Mouse (Mus musculus): ENCODE data around the gene Leng8. TPM values are rescaled to one million over a fixed set of nuclear protein-coding genes. Genes with fewer than 3 reads are reported as not detected.
A peak's percentile ranks its signal among the peaks of the same experiment; 100 is the strongest.

The Leng8 gene
- total RNA-seq, 2 experiments from 2014 or later: 209 to 212 TPM

DNA sequence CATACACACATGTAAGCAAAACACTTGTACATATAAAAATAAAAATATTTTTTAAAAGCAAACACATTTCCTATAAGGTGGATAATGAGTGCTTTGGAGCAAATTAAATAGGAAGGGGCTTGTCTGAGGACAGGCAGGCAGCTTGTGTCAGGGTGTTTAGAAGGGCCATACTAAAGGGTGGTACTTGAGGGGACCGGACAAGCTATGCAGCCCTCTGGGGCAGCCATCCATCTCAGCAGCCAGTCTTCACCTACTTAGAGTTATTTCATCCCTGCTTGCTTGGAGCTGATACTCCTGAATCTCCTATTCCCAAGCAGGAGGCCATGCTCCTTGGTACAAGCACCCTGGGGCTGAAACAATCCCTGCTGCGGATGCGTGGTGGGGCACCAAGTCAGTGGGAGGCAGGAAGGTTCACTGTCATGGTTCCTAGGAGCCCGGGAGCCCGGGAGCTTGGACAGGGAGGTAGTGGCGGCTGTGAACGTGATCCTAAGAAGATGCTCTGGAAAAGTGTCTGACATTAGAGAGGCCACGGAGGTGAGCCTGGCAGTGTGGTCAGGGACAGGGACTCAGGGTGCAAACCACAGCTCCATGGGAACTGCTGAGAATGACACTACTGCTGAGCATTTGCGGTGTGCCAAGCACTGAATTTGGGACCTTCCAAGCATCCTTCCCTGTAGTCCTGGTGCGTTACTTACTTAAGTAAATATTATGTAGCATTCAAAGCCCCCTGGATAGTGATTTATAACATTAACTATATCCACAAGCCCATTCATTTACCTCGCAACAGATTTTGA lies 9.7 kb upstream of the Leng8 start:
- DNase-seq (ENCODE audit: low spot score in 2 of 2): no peak

DNA sequence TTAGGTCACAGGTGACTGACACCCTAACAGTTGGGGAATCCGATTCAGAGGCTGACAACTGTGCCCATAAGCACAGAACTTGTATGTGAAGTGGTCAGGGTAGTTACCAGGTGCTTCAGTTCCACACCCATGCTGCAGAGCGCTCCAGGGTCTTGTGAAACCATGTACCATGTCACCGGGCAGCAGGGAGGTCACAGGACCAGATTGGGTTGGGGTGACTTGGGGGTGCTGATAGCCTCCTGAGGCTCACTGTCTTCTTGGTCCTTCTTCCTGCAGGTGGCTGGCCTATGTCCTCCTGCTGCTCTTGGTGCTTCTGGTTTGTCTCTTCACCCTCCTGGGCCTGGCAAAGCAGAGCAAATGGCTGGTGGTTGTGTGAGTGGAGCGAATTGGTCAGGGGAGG lies 8.9 kb upstream of the Leng8 start:
- no peak for DNase-seq (ENCODE audit: low spot score in 2 of 2)

- DNase-seq (ENCODE audit: low spot score in 2 of 2): no peak
Observed at GRCm38 (mm10) chr7:4128860-4129259, 8.0 kb upstream of the Leng8 start.

DNA sequence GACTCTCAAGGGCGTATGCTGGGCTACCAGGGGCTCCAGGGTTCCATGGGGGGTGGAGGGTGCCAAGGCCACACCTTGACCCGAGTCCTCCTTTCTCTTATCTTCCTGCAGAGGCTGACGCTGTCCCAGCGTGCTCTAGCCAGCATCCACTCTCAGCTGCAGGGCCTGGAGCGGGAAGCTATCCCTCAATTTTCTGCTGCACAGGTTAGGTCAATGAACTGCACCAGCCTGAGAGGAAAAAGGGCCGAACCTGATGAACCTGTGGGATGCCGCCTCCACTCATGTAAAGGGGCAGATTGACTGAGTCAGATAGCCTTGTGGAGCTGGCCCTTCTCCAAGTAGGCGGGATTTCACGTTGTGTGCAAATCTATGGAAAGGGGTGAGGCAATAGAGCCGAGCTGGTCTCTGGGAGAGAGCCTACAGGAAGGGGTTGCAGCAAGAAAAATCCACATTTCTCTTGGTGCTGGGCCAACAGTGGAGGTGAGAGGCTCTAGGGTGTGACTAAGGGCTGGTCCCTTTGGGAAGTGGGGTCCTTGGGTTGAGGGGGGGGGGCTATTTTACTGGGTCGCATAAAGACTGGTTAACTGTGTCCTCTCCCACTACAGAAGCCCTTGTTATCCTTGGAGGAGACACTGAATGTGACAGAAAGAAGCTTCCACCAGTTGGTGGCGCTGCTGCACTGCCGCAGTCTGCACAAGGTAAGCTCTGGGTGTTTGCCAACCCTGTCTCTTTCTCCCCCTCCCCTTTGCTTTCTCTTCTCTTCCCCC lies 6.0 kb upstream of the Leng8 start:
- DNase-seq (ENCODE audit: low spot score in 2 of 2): peak in 1 of 2 experiments; percentile 72

DNA sequence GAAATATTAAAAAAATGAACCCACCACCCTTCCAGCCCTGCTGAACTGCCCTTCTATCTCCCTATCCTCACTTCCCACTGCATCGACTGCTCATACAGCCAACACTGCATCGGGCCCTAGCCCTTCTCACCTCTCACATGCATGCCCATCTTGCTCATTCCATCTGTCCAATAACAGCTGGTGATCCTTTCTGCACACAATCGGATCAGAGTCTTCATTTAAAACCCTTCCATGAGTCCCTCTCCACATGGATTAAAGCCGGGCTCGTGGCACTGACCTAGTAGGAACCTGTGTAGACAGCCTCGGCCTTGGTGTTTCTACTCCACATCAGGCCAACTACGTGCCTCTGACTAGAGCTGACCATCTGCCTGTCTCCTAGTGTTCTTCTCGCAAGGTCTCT lies 4.9 kb upstream of the Leng8 start:
- no peak for DNase-seq (ENCODE audit: low spot score in 2 of 2)

DNA sequence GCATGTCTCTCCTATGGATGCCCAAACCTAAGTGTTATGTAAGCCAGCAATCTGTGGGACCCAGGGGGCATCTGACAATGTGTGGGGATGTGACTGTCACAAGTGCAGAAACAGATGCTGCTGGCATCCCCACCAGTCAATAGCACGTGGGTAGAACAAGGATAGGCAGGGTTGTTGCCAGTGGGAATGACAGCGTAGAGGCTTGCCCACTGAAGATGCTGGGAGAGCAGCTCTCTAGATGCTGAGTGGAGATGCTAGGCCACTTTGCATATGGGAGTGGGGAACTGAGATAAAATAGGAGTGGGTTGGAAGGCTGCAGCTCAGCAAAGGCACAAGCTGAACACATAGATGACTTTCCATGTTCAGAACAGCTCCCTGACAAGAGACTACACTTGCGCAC lies 4.3 kb upstream of the Leng8 start:
- no peak for DNase-seq (ENCODE audit: low spot score in 2 of 2)

GRCm38 (mm10) chr7:4132998-4133397 lies 3.8 kb upstream of the Leng8 start:
- no peak for DNase-seq (ENCODE audit: low spot score in 2 of 2)

GRCm38 (mm10) chr7:4134911-4135310 lies 1.9 kb upstream of the Leng8 start:
- no peak for DNase-seq (ENCODE audit: low spot score in 2 of 2)

DNA sequence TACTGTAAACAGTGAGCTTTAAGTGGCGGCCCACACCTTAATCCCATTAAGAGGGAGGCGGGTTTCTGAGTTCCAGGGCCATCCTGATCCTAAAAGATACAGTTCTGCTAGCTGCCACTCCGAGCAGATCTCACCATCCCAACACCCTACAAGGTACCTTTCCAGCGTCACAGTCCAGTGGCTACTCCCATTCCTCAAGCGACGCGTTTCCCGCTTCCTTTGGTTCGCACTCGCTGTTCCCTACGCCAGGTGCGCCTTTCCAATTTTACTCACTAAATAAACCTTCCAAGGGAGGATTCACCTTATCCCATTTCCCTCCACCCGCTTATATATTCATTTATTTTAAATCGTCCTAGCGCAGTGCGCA lies 452 bp upstream of the Leng8 start:
- DNase-seq (ENCODE audit: low spot score in 2 of 2): no peak

DNA sequence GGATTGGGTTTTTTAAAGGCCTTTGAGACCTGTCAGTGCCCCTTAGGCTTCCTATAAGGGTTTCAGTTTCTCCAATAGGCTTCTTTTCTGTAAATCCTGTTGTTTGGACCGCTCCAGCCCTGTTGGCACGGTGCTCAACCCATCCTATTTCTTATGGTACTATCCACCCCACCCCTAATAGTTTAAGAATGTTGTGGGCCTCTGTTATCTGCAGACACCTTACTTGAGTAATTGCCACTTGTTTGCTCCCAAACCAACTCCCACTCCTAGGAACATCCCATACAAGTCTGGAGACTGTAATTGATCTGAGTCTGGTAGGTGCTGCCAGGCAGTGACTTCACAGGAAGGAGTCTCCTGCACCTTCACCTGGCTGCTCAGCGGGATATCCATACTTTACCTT lies 907 bp downstream of the Leng8 start:
- DNase-seq (ENCODE audit: low spot score in 2 of 2): no peak

- no peak for DNase-seq (ENCODE audit: low spot score in 2 of 2)
Observed at GRCm38 (mm10) chr7:4138181-4138580, 1.3 kb downstream of the Leng8 start.

DNA sequence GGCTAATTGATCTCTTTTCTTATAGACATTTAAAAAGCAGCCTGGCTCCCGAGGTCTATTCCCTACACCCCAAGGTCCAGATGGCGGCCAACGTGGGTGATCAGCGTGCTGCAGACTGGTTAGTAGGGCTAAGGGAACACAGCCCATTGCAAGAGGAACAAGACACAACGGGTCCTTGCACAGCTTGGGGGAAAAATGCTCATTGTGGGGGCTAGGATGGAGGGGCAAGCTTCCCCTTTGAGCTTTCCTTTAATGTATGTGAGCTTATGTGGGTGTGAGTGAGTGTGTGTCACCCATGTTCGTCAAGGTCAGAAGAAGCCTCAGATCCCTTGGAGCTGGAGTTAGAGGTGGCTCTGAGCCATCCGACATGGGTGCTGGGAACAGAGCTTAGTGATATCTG lies 1.8 kb downstream of the Leng8 start:
- no peak for DNase-seq (ENCODE audit: low spot score in 2 of 2)

GRCm38 (mm10) chr7:4139391-4139790 lies 2.6 kb downstream of the Leng8 start:
- no peak for DNase-seq (ENCODE audit: low spot score in 2 of 2)

DNA sequence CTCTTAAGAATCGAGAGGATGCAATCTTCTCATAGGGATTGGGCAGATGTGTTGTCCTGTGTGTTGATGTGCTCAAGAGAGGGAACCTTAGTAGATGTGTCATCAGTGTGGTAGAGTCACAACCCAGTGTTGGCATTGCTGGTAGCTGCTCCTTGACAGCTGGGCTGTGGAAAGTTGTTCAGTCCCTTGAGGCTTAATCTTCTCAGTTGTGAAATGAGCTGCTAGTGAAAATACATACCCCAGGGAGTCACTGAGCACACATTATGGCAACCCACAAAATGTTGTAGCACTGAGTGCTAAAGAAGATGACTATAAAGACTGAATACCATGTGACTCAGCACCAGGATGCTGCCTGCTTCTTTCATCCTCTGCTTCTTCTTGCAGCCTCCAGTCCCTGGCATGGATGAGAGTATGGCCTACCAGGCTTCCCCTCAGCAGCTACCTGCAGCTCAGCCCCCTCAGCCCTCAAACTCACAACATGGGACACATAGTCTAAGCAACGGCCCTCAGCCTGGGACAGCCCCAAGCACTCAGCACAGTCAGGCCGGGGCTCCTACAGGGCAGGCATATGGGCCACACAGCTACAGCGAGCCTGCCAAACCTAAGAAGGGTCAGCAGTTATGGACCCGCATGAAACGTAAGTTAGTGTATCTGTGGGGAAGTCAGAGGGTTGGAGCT lies 4.9 kb downstream of the Leng8 start:
- DNase-seq (ENCODE audit: low spot score in 2 of 2): no peak

DNA sequence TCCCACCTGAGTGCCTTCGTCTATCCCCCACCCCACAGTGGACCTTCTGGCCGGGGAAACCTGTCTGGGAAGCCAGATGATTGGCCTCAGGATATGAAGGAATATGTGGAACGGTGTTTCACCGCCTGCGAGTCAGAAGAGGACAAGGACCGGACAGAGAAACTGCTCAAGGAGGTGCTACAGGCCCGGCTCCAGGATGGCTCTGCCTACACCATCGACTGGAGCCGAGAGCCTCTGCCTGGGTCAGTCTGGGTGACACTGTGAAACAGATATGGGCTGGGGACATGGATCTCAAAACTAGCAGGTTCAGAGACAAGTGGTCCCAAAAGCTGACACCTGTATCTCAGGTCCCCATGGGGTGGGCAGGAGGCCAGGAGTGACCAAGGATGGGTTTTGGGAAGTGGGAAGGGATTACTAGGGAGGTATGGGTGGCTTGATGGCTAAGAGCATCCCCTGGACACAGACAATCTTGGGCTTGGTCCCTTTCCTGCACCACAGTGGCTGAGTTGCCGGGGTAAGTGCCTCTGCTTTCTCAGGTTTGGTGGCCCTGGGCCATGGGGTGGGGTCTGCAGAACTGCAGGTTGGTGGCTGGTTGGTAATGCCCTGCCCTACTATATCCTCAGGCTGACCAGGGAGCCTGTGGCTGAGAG lies 6.1 kb downstream of the Leng8 start:
- no peak for DNase-seq (ENCODE audit: low spot score in 2 of 2)

DNA sequence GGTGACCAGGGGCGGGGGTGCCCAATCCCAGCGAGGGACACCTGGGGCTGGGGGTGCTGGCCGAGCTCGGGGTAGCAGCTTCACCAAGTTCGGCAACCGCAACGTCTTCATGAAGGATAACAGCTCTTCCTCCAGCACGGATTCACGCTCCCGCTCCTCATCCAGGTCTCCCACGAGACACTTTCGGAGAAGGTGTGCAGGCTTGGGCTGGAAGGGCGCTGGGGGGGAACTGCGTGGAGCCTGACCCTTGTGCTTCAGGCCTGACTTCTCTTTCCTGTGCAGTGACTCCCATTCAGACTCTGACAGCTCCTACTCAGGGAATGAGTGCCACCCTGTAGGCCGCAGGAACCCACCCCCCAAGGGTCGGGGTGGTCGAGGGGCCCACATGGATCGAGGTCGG lies 6.7 kb downstream of the Leng8 start:
- DNase-seq (ENCODE audit: low spot score in 2 of 2): no peak

DNA sequence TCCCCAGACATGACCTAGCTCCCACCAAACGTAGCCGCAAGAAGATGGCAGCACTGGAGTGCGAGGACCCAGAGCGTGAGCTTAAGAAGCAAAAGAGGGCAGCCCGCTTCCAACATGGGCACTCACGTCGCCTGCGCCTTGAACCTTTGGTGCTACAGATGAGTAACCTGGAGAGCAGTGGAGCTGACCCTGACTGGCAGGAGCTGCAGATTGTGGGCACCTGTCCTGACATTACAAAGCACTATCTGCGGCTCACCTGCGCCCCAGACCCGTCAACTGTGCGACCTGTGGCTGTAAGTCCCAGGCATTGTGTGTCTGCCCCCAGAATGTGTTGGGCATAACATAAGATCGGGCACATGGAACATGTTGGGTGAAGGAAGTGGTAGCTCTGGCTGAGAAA lies 7.2 kb downstream of the Leng8 start:
- no peak for DNase-seq (ENCODE audit: low spot score in 2 of 2)

- no peak for DNase-seq (ENCODE audit: low spot score in 2 of 2)
Observed at GRCm38 (mm10) chr7:4144766-4145551, 8.1 kb downstream of the Leng8 start.

DNA sequence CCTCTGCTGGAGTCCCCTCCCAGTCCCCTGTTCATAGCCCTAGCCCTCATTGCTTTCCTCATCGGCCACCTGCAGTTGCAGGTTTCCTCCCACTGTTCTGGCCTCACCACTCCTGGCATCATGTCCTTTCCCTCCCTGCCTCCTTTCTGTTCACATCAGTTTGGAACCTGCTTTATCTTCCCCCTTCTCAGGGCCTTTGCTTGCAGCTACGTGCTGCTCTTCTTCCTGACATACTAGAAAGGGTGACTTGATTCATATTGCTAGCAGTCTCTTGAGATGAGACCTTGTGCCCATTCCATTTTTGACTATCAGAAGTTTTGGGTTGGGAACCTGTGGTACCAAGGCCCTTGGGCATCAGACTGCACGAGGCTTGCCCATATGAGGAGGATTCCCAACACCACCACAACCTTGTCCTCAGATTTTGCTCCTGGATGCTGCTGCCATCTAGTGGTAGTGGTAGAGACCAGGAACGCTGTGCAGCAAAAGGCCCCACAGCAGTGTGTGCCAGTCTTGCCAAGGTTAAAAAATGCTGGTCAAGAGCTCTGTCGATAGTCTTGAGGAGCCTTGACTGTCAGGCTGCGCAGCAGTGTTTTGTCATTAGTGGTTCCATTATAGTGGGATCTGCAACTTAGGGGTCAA lies 8.8 kb downstream of the Leng8 start:
- DNase-seq (ENCODE audit: low spot score in 2 of 2): no peak

Data from adrenal gland, postnatal 4 days (tissue).